Mouse (Mus musculus) neural tube, embryonic 14.5 days (tissue): Measurements from ENCODE around the gene Apol8. TPM values are rescaled to one million over a fixed set of nuclear protein-coding genes. Genes with fewer than 3 reads are reported as not detected.

Experiments used
- ATAC-seq: fragments of 200-750 bp; cut with Nextera tagmentation; 2 replicates; pipeline ENCODE4 v1.8.0; 2017; ENCODE audit warnings: low read depth, mild to moderate bottlenecking, moderate TSS enrichment, moderate library complexity
- H3K27ac ChIP-seq: fragments of 300-500 bp; sonication (generic); 2 replicates; pipeline ENCODE4 v1.5.1; 2014; ENCODE audit warnings: low read depth, mild to moderate bottlenecking, control low read depth, low read length, moderate library complexity, mixed read lengths
- H3K27me3 ChIP-seq: fragments of 300-500 bp; sonication (generic); 2 replicates; pipeline ENCODE4 v1.6.1; 2014; ENCODE audit warnings: low read length; ENCODE audit not compliant: control insufficient read depth, insufficient read depth
- H3K36me3 ChIP-seq: fragments of 300-500 bp; sonication (generic); 2 replicates; pipeline ENCODE4 v1.6.1; 2014; ENCODE audit warnings: low read length, mixed read lengths; ENCODE audit not compliant: control insufficient read depth, insufficient read depth
- H3K4me1 ChIP-seq: fragments of 300-500 bp; sonication (generic); 2 replicates; pipeline ENCODE4 v1.6.1; 2014; ENCODE audit warnings: low read length; ENCODE audit not compliant: control insufficient read depth, insufficient read depth
- H3K4me2 ChIP-seq: fragments of 300-500 bp; sonication (generic); 2 replicates; pipeline ENCODE4 v1.6.1; 2014; ENCODE audit warnings: mild to moderate bottlenecking, low read depth, low read length, control low read depth
- H3K4me3 ChIP-seq: fragments of 300-500 bp; sonication (generic); 2 replicates; pipeline ENCODE4 v1.5.1; 2014; ENCODE audit warnings: low read depth, low read length, control low read depth, mixed read lengths
- H3K9ac ChIP-seq: fragments of 300-500 bp; sonication (generic); replicated peaks from 2 replicates; pipeline ENCODE4 v1.6.1; 2014; ENCODE audit warnings: low read depth, mild to moderate bottlenecking, control low read depth, low read length, mixed read lengths
- H3K9me3 ChIP-seq: fragments of 300-500 bp; sonication (generic); 2 replicates; pipeline ENCODE4 v1.6.1; 2016; ENCODE audit warnings: low read length; ENCODE audit not compliant: control insufficient read depth
- WGBS: fragments of 180-500 bp; shearing (Covaris S2); extraction: QIAGEN DNeasy Blood & Tissue Kit; methylation state at CpG from one replicate; pipeline ENCODE4 v1.1.7; 2014; 5-methylcytosine and 5-hydroxymethylcytosine counted together
- polyA plus RNA-seq: library from polyadenylated mRNA; unstranded; fragments of >200 nt; fragmentation: Nextera tagmentation; extraction: Ambion mirVana; gene quantifications from 2 replicates; pipeline ENCODE4 v1.2.1, GENCODE M21; 2014

Gene Apol8
- 0.07 TPM in 1 of 2 replicates, not detected in the other for polyA plus RNA-seq

GRCm38 (mm10) chr15:77756848-77757247 is at the start of gene Apol8:
Gene Apol8, minus strand, starts transcription at chr15:77757003.
- Histone ChIP-seq H3K27me3 (no peaks in the 10 kb centered on the region), H3K4me3 (no peak within 1 kb of the TSS), H3K4me1 (no peaks in the 10 kb centered on the region), H3K9me3 (no peaks in the 10 kb centered on the region), H3K27ac (no peak within 1 kb of the TSS), H3K4me2 (no peak within 1 kb of the TSS), H3K9ac (no peak within 1 kb of the TSS), H3K36me3 (peaks cover 7% of the 10 kb centered on the region; the same call in 1 of the 2 replicates)
- no peak for ATAC-seq
- 8% methylated on average over 9 of the region's 9 CpGs for WGBS

- ATAC-seq: no peak
- Histone ChIP-seq H3K27ac (no peak overlapping the region), H3K36me3 (no peaks in the 10 kb centered on the region; the same call in 1 of the 2 replicates), H3K4me3 (no peak overlapping the region), H3K9me3 (no peaks in the 10 kb centered on the region), H3K9ac (no peak overlapping the region), H3K4me1 (peaks cover 4% of the 10 kb centered on the region; the same call in 1 of the 2 replicates), H3K27me3 (no peaks in the 10 kb centered on the region), H3K4me2 (no peak overlapping the region)
- WGBS: 80% methylated on average over 4 of the region's 4 CpGs
Measured at GRCm38 (mm10) chr15:77805657-77806056, 48.9 kb upstream of the Apol8 start.

GRCm38 (mm10) chr15:77804949-77805348 is 48.1 kb upstream of the Apol8 start:
- H3K36me3 ChIP-seq: no peaks in the 10 kb centered on the region; the same call in 1 of the 2 replicates
- no peak overlapping the region for H3K4me2 ChIP-seq
- no peak for ATAC-seq
- H3K9ac ChIP-seq: no peak overlapping the region
- H3K4me3 ChIP-seq: no peak overlapping the region
- H3K4me1 ChIP-seq: no peaks in the 10 kb centered on the region
- 91% methylated on average over 9 of the region's 9 CpGs for whole genome bisulfite sequencing
- no peak overlapping the region for H3K27ac ChIP-seq
- H3K9me3 ChIP-seq: no peaks in the 10 kb centered on the region
- no peaks in the 10 kb centered on the region for H3K27me3 ChIP-seq

GRCm38 (mm10) chr15:77804460-77804859 is 47.7 kb upstream of the Apol8 start:
- no peaks in the 10 kb centered on the region for H3K9me3 ChIP-seq
- H3K4me3 ChIP-seq: no peak overlapping the region
- H3K27me3 ChIP-seq: no peaks in the 10 kb centered on the region
- H3K36me3 ChIP-seq: no peaks in the 10 kb centered on the region; the same call in 1 of the 2 replicates
- no peak overlapping the region for H3K4me2 ChIP-seq
- H3K27ac ChIP-seq: no peak overlapping the region
- WGBS: 89% methylated on average over 6 of the region's 6 CpGs
- H3K4me1 ChIP-seq: no peaks in the 10 kb centered on the region
- no peak for ATAC-seq
- no peak overlapping the region for H3K9ac ChIP-seq

- H3K27ac ChIP-seq: no peak overlapping the region
- no peak overlapping the region for H3K4me3 ChIP-seq
- H3K36me3 ChIP-seq: no peaks in the 10 kb centered on the region; the same call in 1 of the 2 replicates
- no peaks in the 10 kb centered on the region for H3K27me3 ChIP-seq
- no peak overlapping the region for H3K9ac ChIP-seq
- WGBS: 78% methylated on average over 3 of the region's 3 CpGs
- H3K4me2 ChIP-seq: no peak overlapping the region
- H3K9me3 ChIP-seq: no peaks in the 10 kb centered on the region
- no peak for ATAC-seq
- H3K4me1 ChIP-seq: no peaks in the 10 kb centered on the region
Measured at GRCm38 (mm10) chr15:77803747-77804146, 46.9 kb upstream of the Apol8 start.

- 85% methylated on average over 4 of the region's 4 CpGs for WGBS
- H3K27me3 ChIP-seq: no peaks in the 10 kb centered on the region
- no peaks in the 10 kb centered on the region; the same call in 1 of the 2 replicates for H3K36me3 ChIP-seq
- no peak overlapping the region for H3K9ac ChIP-seq
- H3K9me3 ChIP-seq: no peaks in the 10 kb centered on the region
- H3K4me1 ChIP-seq: no peaks in the 10 kb centered on the region
- no peak overlapping the region for H3K4me2 ChIP-seq
- H3K27ac ChIP-seq: no peak overlapping the region
- ATAC-seq: no peak
- H3K4me3 ChIP-seq: no peak overlapping the region
Measured at GRCm38 (mm10) chr15:77802992-77803391, 46.2 kb upstream of the Apol8 start.

- no peak for ATAC-seq
- 83% methylated on average over 4 of the region's 4 CpGs for WGBS
Measured at GRCm38 (mm10) chr15:77801188-77801587, 44.4 kb upstream of the Apol8 start.

GRCm38 (mm10) chr15:77800511-77800910 is 43.7 kb upstream of the Apol8 start:
- no peaks in the 10 kb centered on the region for H3K27me3 ChIP-seq
- no peak overlapping the region for H3K4me2 ChIP-seq
- no peaks in the 10 kb centered on the region for H3K9me3 ChIP-seq
- no peak overlapping the region for H3K4me3 ChIP-seq
- no peaks in the 10 kb centered on the region for H3K36me3 ChIP-seq
- no peak; the same call in 1 of the 2 replicates for ATAC-seq
- no peak overlapping the region for H3K9ac ChIP-seq
- no peaks in the 10 kb centered on the region for H3K4me1 ChIP-seq
- no peak overlapping the region for H3K27ac ChIP-seq

More at GRCm38 (mm10) chr15:77801188-77801587, 44.4 kb upstream of the Apol8 start:
- no peaks in the 10 kb centered on the region for H3K36me3 ChIP-seq
- no peaks in the 10 kb centered on the region for H3K9me3 ChIP-seq
- H3K27ac ChIP-seq: no peak overlapping the region
- H3K27me3 ChIP-seq: no peaks in the 10 kb centered on the region
- H3K9ac ChIP-seq: no peak overlapping the region
- H3K4me2 ChIP-seq: no peak overlapping the region
- no peak overlapping the region for H3K4me3 ChIP-seq
- no peaks in the 10 kb centered on the region for H3K4me1 ChIP-seq

GRCm38 (mm10) chr15:77799491-77800474 is 43.0 kb upstream of the Apol8 start:
- Histone ChIP-seq H3K36me3 (no peaks in the 10 kb centered on the region), H3K9ac (no peak overlapping the region), H3K27me3 (no peaks in the 10 kb centered on the region), H3K4me3 (no peak overlapping the region), H3K27ac (no peak overlapping the region; the same call in 1 of the 2 replicates), H3K9me3 (no peaks in the 10 kb centered on the region), H3K4me2 (no peak overlapping the region), H3K4me1 (no peaks in the 10 kb centered on the region)
- ATAC-seq: no peak
- 86% methylated on average over 8 of the region's 8 CpGs for WGBS
